Mouse (Mus musculus) cortical plate, adult 2 months (tissue): ENCODE measurements at regions not wholly inside any gene's neighbourhood (a gene's known extent, or its start where the extent isn't known, plus 50 kb on each side); places are given as distances from the start of the nearest gene placed in this dataset.

ENCODE experiments used
- CTCF ChIP-seq: fragments of 200-500 bp; IDR thresholded peaks from 2 replicates; pipeline ENCODE4 v1.5.1; 2011; ENCODE audit warnings: mild to moderate bottlenecking, control low read depth, low read length; ENCODE audit not compliant: insufficient read depth; ENCODE audit errors: extremely low read depth
- POLR2A ChIP-seq: fragments of 200-500 bp; IDR thresholded peaks from 2 replicates; pipeline ENCODE4 v1.6.1; 2011; ENCODE audit warnings: mild to moderate bottlenecking, low read length, control low read depth; ENCODE audit not compliant: insufficient read depth; ENCODE audit errors: extremely low read depth

GRCm38 (mm10) chr2:78049248-78049874 is 103.2 kb upstream of the Cwc22 start:
- TF ChIP-seq POLR2A (0 out of 2 replicates have a peak, but pooled peaks have one; percentile 14), CTCF (peak; percentile 76)
